Mouse (Mus musculus): Measurements from ENCODE around the gene Olfr1046. TPM values are rescaled to one million over a fixed set of nuclear protein-coding genes. Genes with fewer than 3 reads are reported as not detected.
"Not testable (repeated sequence)": the region's sequence is repeated elsewhere in the genome, so short reads cannot be mapped to it uniquely, and the experiment has no call there.

The Olfr1046 gene
- total RNA-seq (2021): not detected

- DNase-seq (ENCODE audit: extremely low spot score in 1 of 2, low spot score in 1 of 2): no peak
Observed at GRCm38 (mm10) chr2:86219214-86219613, at the start of gene Olfr1046. Olfr1046 (minus strand) TSS chr2:86219314.

DNA sequence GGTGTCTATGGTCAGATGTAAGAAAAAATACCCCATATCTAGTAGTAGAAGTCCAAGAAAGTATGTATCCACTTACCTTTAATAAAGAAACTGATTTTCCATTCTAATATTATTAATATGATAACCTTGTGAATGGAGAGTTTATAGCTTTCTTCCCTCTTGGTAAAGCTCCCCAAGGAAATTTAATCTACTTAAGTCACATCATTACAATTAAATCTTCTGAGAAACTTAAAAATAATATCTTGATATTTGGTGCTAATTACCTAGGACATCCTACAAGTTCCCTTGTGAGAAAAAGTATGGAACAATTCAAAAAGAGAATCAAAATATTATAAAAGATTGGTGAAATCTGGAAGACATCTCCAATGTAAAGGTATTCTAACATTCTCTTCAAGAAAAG lies 39.1 kb upstream of the Olfr1046 start, which contains the start of gene Olfr1049:
Gene Olfr1049, minus strand, starts transcription at position 101 of the 400 bp plus-strand sequence.
- not testable (repeated sequence) for DNase-seq (ENCODE audit: extremely low spot score in 1 of 2, low spot score in 1 of 2)

- DNase-seq (ENCODE audit: extremely low spot score in 1 of 2, low spot score in 1 of 2): no peak
Observed at GRCm38 (mm10) chr2:86240189-86240588, 21.1 kb upstream of the Olfr1046 start, which contains the start of gene Olfr1048. Olfr1048 (minus strand) TSS chr2:86240289.

- DNase-seq (ENCODE audit: extremely low spot score in 1 of 2, low spot score in 1 of 2): no peak
Observed at GRCm38 (mm10) chr2:86231301-86231700, 12.2 kb upstream of the Olfr1046 start, which contains the start of gene Olfr1047. Olfr1047 (minus strand) TSS chr2:86231401.

GRCm38 (mm10) chr2:86202909-86203308 lies 16.2 kb downstream of the Olfr1046 start, which contains the start of gene Olfr1045:
Olfr1045 (minus strand) TSS chr2:86203009.
- DNase-seq (ENCODE audit: extremely low spot score in 1 of 2, low spot score in 1 of 2): no peak

DNA sequence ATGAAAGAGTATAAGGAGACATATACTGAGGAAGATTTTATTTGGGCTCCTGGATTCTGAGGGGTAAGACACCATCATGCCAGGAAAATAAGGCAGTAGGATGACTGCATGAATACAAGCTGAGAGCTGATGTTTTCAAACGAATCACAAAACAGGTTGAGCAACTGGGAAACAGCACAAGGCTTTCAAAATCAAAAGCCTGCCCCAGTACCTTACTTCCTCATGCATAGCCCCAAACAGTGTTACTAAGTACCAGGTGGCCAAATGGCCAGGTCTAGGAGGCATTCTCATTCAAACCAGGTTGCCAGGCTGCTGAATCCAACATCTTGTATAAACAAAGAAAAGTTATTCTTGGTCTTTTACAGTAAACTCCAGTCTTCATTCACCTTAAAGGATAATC lies 23.3 kb downstream of the Olfr1046 start:
- no peak for DNase-seq (ENCODE audit: extremely low spot score in 1 of 2, low spot score in 1 of 2)

GRCm38 (mm10) chr2:86185583-86185982 lies 33.5 kb downstream of the Olfr1046 start, which contains the start of gene Olfr52:
Olfr52 (minus strand) TSS chr2:86185683.
- no peak for DNase-seq (ENCODE audit: extremely low spot score in 1 of 2, low spot score in 1 of 2)

- DNase-seq (ENCODE audit: extremely low spot score in 1 of 2, low spot score in 1 of 2): no peak
Observed at GRCm38 (mm10) chr2:86179950-86180349, 39.2 kb downstream of the Olfr1046 start.

- no peak for DNase-seq (ENCODE audit: extremely low spot score in 1 of 2, low spot score in 1 of 2)
Observed at GRCm38 (mm10) chr2:86177720-86178119, 41.4 kb downstream of the Olfr1046 start, which contains the start of gene Olfr1044. Olfr1044 (minus strand) TSS chr2:86177820.

DNA sequence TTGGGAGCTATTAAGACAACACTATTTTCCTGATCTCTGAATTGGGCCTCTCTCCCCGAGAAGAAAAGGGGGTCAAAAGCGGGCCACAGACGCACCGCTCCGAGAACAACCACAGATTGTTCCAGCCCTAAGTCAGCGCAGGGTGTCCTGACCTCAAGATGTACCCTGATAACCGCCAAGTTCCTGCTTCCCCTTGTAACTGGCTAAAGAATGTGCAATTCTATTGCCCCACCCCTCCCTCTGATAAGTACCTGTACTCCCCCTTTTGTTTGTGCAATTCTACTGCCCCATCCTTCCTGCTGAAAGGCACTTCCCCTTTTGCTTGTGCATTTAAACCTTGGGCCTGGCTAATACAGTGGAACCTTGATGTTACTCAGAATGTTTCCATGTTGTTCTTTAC lies 43.7 kb downstream of the Olfr1046 start:
- DNase-seq (ENCODE audit: extremely low spot score in 1 of 2, low spot score in 1 of 2): not testable (repeated sequence)

DNA sequence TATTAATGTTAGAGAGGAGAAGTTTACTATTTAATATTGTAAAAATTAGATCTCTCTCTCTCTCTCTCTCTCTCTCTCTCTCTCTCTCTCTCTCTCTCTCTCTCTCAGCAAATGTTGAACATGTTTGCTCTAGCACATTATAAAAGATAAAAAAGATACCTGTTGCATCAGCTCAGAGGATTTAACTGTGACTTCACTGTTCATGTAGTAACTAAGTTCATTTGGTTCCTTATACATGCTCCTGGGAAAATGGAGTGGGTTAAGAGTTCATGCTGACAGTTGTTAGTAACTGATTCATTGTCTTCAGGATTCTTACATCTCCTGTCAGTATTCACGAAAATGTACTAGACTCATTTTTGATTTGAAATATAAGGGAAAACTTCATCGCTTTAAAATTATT lies 51.7 kb downstream of the Olfr1046 start, which contains the start of gene Olfr1043:
Gene Olfr1043, minus strand, starts transcription at position 101 of the 400 bp plus-strand sequence.
- no peak for DNase-seq (ENCODE audit: extremely low spot score in 1 of 2, low spot score in 1 of 2)

Other genes with a start within 250 kb of the Olfr1046 start
- not detected for gene Olfr1029, start 245.4 kb downstream of the Olfr1046 start, total RNA-seq (2021)
- gene Olfr1030, start 240.0 kb downstream of the Olfr1046 start, total RNA-seq (2021): not detected
- not detected for gene Olfr1031, start 229.0 kb downstream of the Olfr1046 start, total RNA-seq (2021)
- gene Olfr1032, start 213.8 kb downstream of the Olfr1046 start, total RNA-seq (2021): not detected
- gene Olfr1033, start 198.7 kb downstream of the Olfr1046 start, total RNA-seq (2021): not detected
- not detected for gene Olfr1034, start 173.5 kb downstream of the Olfr1046 start, total RNA-seq (2021)
- not detected for gene Olfr1036, start 145.3 kb downstream of the Olfr1046 start, total RNA-seq (2021)
- not detected for gene Olfr1037, start 131.9 kb downstream of the Olfr1046 start, total RNA-seq (2021)
- gene Olfr1039, start 83.4 kb downstream of the Olfr1046 start, total RNA-seq (2021): not detected
- gene Olfr1040, start 72.6 kb downstream of the Olfr1046 start, total RNA-seq (2021): not detected
- gene Olfr1042, start 57.5 kb downstream of the Olfr1046 start, total RNA-seq (2021): not detected
- not detected for gene Olfr1043, start 51.8 kb downstream of the Olfr1046 start, total RNA-seq (2021)
- gene Olfr1044, start 41.5 kb downstream of the Olfr1046 start, total RNA-seq (2021): not detected
- gene Olfr52, start 33.6 kb downstream of the Olfr1046 start, total RNA-seq (2021): not detected
- not detected for gene Olfr1045, start 16.3 kb downstream of the Olfr1046 start, total RNA-seq (2021)
- not detected for gene Olfr1047, start 12.1 kb upstream of the Olfr1046 start, total RNA-seq (2021)
- gene Olfr1048, start 21.0 kb upstream of the Olfr1046 start, total RNA-seq (2021): not detected
- gene Olfr1049, start 39.0 kb upstream of the Olfr1046 start, total RNA-seq (2021): not detected
- not detected for gene Olfr1051, start 59.8 kb upstream of the Olfr1046 start, total RNA-seq (2021)
- gene Olfr1052, start 73.1 kb upstream of the Olfr1046 start, total RNA-seq (2021): not detected
- not detected for gene Olfr1053, start 96.0 kb upstream of the Olfr1046 start, total RNA-seq (2021)
- gene Olfr1054, start 116.1 kb upstream of the Olfr1046 start, total RNA-seq (2021): not detected
- gene Olfr1055, start 131.0 kb upstream of the Olfr1046 start, total RNA-seq (2021): not detected
- gene Olfr1056, start 143.2 kb upstream of the Olfr1046 start, total RNA-seq (2021): not detected
- not detected for gene Olfr1057, start 159.1 kb upstream of the Olfr1046 start, total RNA-seq (2021)
- not detected for gene Olfr1058, start 169.2 kb upstream of the Olfr1046 start, total RNA-seq (2021)
- gene Olfr1061, start 194.7 kb upstream of the Olfr1046 start, total RNA-seq (2021): not detected
- gene Olfr1062, start 207.4 kb upstream of the Olfr1046 start, total RNA-seq (2021): not detected
- gene Olfr1065, start 231.3 kb upstream of the Olfr1046 start, total RNA-seq (2021): not detected
- not detected for gene Olfr1066, start 237.0 kb upstream of the Olfr1046 start, total RNA-seq (2021)

Data from layer of hippocampus, postnatal 25 days (tissue).